Mouse (Mus musculus): ENCODE measurements at regions not wholly inside any gene's neighbourhood (a gene's known extent, or its start where the extent isn't known, plus 50 kb on each side); places are given as distances from the start of the nearest gene placed in this dataset.

GRCm38 (mm10) chr3:29890764-29891163 is 657.0 kb downstream of the Mecom start:
- TF ChIP-seq CTCF (conservative IDR thresholded peaks at IDR 0.05): peak; percentile 65
- DNase-seq (ENCODE audit: low spot score in 2 of 2): no peak
- Histone ChIP-seq H3K4me3 (no peak overlapping the region), H3K27ac (no peak overlapping the region)

GRCm38 (mm10) chr3:29890286-29890685 is 657.5 kb downstream of the Mecom start:
- Histone ChIP-seq H3K4me3 (no peak overlapping the region), H3K27ac (no peak overlapping the region)
- TF ChIP-seq CTCF (conservative IDR thresholded peaks at IDR 0.05): no peak
- no peak for DNase-seq (ENCODE audit: low spot score in 2 of 2)

GRCm38 (mm10) chr3:29889638-29890037 is 658.2 kb downstream of the Mecom start:
- Histone ChIP-seq H3K4me3 (no peak overlapping the region), H3K27ac (no peak overlapping the region)
- TF ChIP-seq CTCF (conservative IDR thresholded peaks at IDR 0.05): no peak
- DNase-seq (ENCODE audit: low spot score in 2 of 2): no peak

- H3K27ac ChIP-seq: no peak overlapping the region
- TF ChIP-seq CTCF (conservative IDR thresholded peaks at IDR 0.05): no peak
- no peak overlapping the region for H3K4me3 ChIP-seq
- no peak for DNase-seq (ENCODE audit: low spot score in 2 of 2)
These were observed 667.8 kb downstream of the Mecom start for GRCm38 (mm10) chr3:29879966-29880365.

GRCm38 (mm10) chr3:29875768-29876167 is 672.0 kb downstream of the Mecom start:
- Histone ChIP-seq H3K4me3 (no peak overlapping the region), H3K27ac (no peak overlapping the region)
- TF ChIP-seq CTCF (conservative IDR thresholded peaks at IDR 0.05): no peak
- no peak for DNase-seq (ENCODE audit: low spot score in 2 of 2)

GRCm38 (mm10) chr3:29862437-29862836 is 685.4 kb downstream of the Mecom start:
- DNase-seq (ENCODE audit: low spot score in 2 of 2): no peak
- Histone ChIP-seq H3K27ac (no peak overlapping the region), H3K4me3 (no peak overlapping the region)
- no peak for TF ChIP-seq CTCF (conservative IDR thresholded peaks at IDR 0.05)

GRCm38 (mm10) chr3:29852465-29852864 is 695.3 kb downstream of the Mecom start:
- no peak for TF ChIP-seq CTCF (conservative IDR thresholded peaks at IDR 0.05)
- H3K4me3 ChIP-seq: no peak overlapping the region
- no peak for DNase-seq (ENCODE audit: low spot score in 2 of 2)
- no peak overlapping the region for H3K27ac ChIP-seq

GRCm38 (mm10) chr3:29835432-29835831 is 712.4 kb downstream of the Mecom start:
- no peak for DNase-seq (ENCODE audit: low spot score in 2 of 2)
- Histone ChIP-seq H3K4me3 (no peak overlapping the region), H3K27ac (no peak overlapping the region)
- no peak for TF ChIP-seq CTCF (conservative IDR thresholded peaks at IDR 0.05)

GRCm38 (mm10) chr3:29834884-29835283 is 712.9 kb downstream of the Mecom start:
- DNase-seq (ENCODE audit: low spot score in 2 of 2): no peak
- Histone ChIP-seq H3K27ac (no peak overlapping the region), H3K4me3 (no peak overlapping the region)
- no peak for TF ChIP-seq CTCF (conservative IDR thresholded peaks at IDR 0.05)

- no peak overlapping the region for H3K27ac ChIP-seq
- TF ChIP-seq CTCF (conservative IDR thresholded peaks at IDR 0.05): no peak
- DNase-seq (ENCODE audit: low spot score in 2 of 2): no peak
- no peak overlapping the region for H3K4me3 ChIP-seq
These were observed 716.5 kb downstream of the Mecom start for GRCm38 (mm10) chr3:29831346-29831745.

GRCm38 (mm10) chr3:29822622-29823370 is 725.0 kb downstream of the Mecom start:
- no peak overlapping the region for H3K27ac ChIP-seq
- H3K4me3 ChIP-seq: no peak overlapping the region
- no peak for DNase-seq (ENCODE audit: low spot score in 2 of 2)
- TF ChIP-seq CTCF (conservative IDR thresholded peaks at IDR 0.05): no peak

- no peak for TF ChIP-seq CTCF (conservative IDR thresholded peaks at IDR 0.05)
- Histone ChIP-seq H3K27ac (no peak overlapping the region), H3K4me3 (no peak overlapping the region)
- DNase-seq (ENCODE audit: low spot score in 2 of 2): no peak
These were observed 730.8 kb downstream of the Mecom start for GRCm38 (mm10) chr3:29816964-29817363.

- no peak for DNase-seq (ENCODE audit: low spot score in 2 of 2)
- Histone ChIP-seq H3K4me3 (no peak overlapping the region; the same call in 1 of the 2 replicates), H3K27ac (no peak overlapping the region)
- no peak for TF ChIP-seq CTCF (conservative IDR thresholded peaks at IDR 0.05)
These were observed 731.5 kb downstream of the Egfem1 start for GRCm38 (mm10) chr3:29813276-29813675.

- DNase-seq (ENCODE audit: low spot score in 2 of 2): peak; percentile 20 to 48
- Histone ChIP-seq H3K27ac (no peak overlapping the region), H3K4me3 (peak overlapping the region; percentile 36; the same call in 1 of the 2 replicates)
- peak; percentile 86 for TF ChIP-seq CTCF (conservative IDR thresholded peaks at IDR 0.05)
These were observed 730.8 kb downstream of the Egfem1 start for GRCm38 (mm10) chr3:29812480-29813240.

All from layer of hippocampus, adult 2 months (tissue).